Mouse (Mus musculus) MEL (cell line): ENCODE data around the gene Mcur1.

Experiments
- BHLHE40 ChIP-seq: IDR thresholded peaks from 2 replicates; pipeline ENCODE4 v1.6.1; 2012; ENCODE audit warnings: low read depth, mild to moderate bottlenecking, inconsistent platforms, low read length, improper control_type of control experiment, borderline replicate concordance
- CTCF ChIP-seq, 3 experiments: IDR thresholded peaks in 2 of 3; conservative IDR thresholded peaks in 1 of 3; 2 replicates each; pipeline ENCODE4 v1.5.1; 2011 to 2012; ENCODE audit warnings: low read length in 3 of 3, low read depth in 2 of 3, mild to moderate bottlenecking in 2 of 3, improper control_type of control experiment in 1 of 3, inconsistent platforms in 1 of 3, mixed read lengths in 1 of 3, moderate library complexity in 1 of 3; ENCODE audit not compliant: control insufficient read depth in 1 of 3, insufficient read depth in 1 of 3, poor library complexity in 1 of 3, severe bottlenecking in 1 of 3
- EP300 ChIP-seq, 2 experiments: IDR thresholded peaks; 2 replicates each; pipeline ENCODE4 v1.6.1; 2011; ENCODE audit warnings: improper control_type of control experiment in 2 of 2, low read length in 2 of 2, low read depth in 1 of 2, mild to moderate bottlenecking in 1 of 2
- MAFK ChIP-seq: IDR thresholded peaks from 2 replicates; pipeline ENCODE4 v1.6.1; 2011; ENCODE audit warnings: low read depth, mild to moderate bottlenecking, low read length, improper control_type of control experiment, borderline replicate concordance
- POLR2A ChIP-seq, 2 experiments: IDR thresholded peaks; 2 replicates each; pipeline ENCODE4 v1.6.1; 2011 to 2012; ENCODE audit warnings: low read length in 2 of 2, mild to moderate bottlenecking in 2 of 2, control low read depth in 1 of 2, improper control_type of control experiment in 1 of 2, low read depth in 1 of 2, moderate library complexity in 1 of 2; ENCODE audit not compliant: control insufficient read depth in 1 of 2, insufficient read depth in 1 of 2, poor library complexity in 1 of 2
- TAL1 ChIP-seq: IDR thresholded peaks from 2 replicates; pipeline ENCODE4 v1.6.1; 2012; ENCODE audit warnings: mild to moderate bottlenecking, inconsistent platforms, low read length, moderate library complexity, mixed read lengths
- TCF12 ChIP-seq: IDR thresholded peaks from 2 replicates; pipeline ENCODE4 v1.6.1; 2014; ENCODE audit warnings: low read depth, mild to moderate bottlenecking, inconsistent platforms, low read length, improper control_type of control experiment, moderate library complexity
- ZC3H11A ChIP-seq: IDR thresholded peaks from 2 replicates; pipeline ENCODE4 v1.6.1; 2012; ENCODE audit warnings: low read depth, mild to moderate bottlenecking, inconsistent platforms, low read length, improper control_type of control experiment
- ZNF384 ChIP-seq: IDR thresholded peaks from 2 replicates; pipeline ENCODE4 v1.6.1; 2012; ENCODE audit warnings: low read depth, mild to moderate bottlenecking, inconsistent platforms, low read length, improper control_type of control experiment

- TF ChIP-seq EP300 (IDR thresholded peaks at IDR 0.05; ENCODE audit: low read depth in 1 of 2, low read length in 2 of 2) (no peak), CTCF (IDR thresholded peaks at IDR 0.05 in 2 of 3, conservative IDR thresholded peaks at IDR 0.05 in 1 of 3; ENCODE audit: control insufficient read depth in 1 of 3, insufficient read depth in 1 of 3, low read depth in 2 of 3, low read length in 3 of 3, poor library complexity in 1 of 3, severe bottlenecking in 1 of 3) (no peak), POLR2A (IDR thresholded peaks at IDR 0.05; ENCODE audit: control insufficient read depth in 1 of 2, insufficient read depth in 1 of 2, low read depth in 1 of 2, low read length in 2 of 2, poor library complexity in 1 of 2) (no peak), TCF12 (no peak), BHLHE40 (no peak), ZNF384 (no peak), MAFK (no peak), ZC3H11A (no peak), TAL1 (no peak)
Measured at GRCm38 (mm10) chr13:43505798-43506197, 54.2 kb downstream of the Mcur1 start.
